Mouse (Mus musculus) erythroblast, adult 5-6 weeks (primary cell): ENCODE results near the gene Kiss1. TPM values are rescaled to one million over a fixed set of nuclear protein-coding genes. Genes with fewer than 3 reads are reported as not detected.

ENCODE experiments used
- ATAC-seq: replicated peaks from 2 replicates; pipeline ENCODE4 v1.8.0; 2016; ENCODE audit warnings: moderate number of reproducible peaks, mild to moderate bottlenecking, moderate TSS enrichment, inconsistent platforms; ENCODE audit not compliant: poor library complexity, low FRiP score, severe bottlenecking
- total RNA-seq, 2 experiments: library from RNA; stranded (forward) in 1 of 2; stranded (reverse) in 1 of 2; fragments of 150-400 nt in 1 of 2; fragments of 200-764, 138-1000 nt in 1 of 2; gene quantifications; 2 replicates each; pipeline versions ENCODE4 v1.2.3 to v1.2.4; 2015 to 2017; ENCODE audit warnings: low replicate concordance in 2 of 2

Kiss1 gene
- total RNA-seq, 2 experiments from 2014 or later: not detected

GRCm38 (mm10) chr1:133355469-133355868 is 33.8 kb downstream of the Kiss1 start:
- no peak for ATAC-seq

- ATAC-seq: no peak
Measured at GRCm38 (mm10) chr1:133355912-133356311, 34.2 kb downstream of the Kiss1 start.

GRCm38 (mm10) chr1:133356330-133356729 is 34.7 kb downstream of the Kiss1 start:
- no peak for ATAC-seq

- ATAC-seq: no peak
Measured at GRCm38 (mm10) chr1:133361006-133361405, 39.3 kb downstream of the Kiss1 start.

GRCm38 (mm10) chr1:133362103-133362502 is 40.4 kb downstream of the Kiss1 start:
- no peak for ATAC-seq

GRCm38 (mm10) chr1:133363276-133364021 is 41.8 kb downstream of the Kiss1 start, which contains the start of gene Etnk2:
TSS of gene Etnk2 (plus strand) at chr1:133363572.
- ATAC-seq: no peak

GRCm38 (mm10) chr1:133364022-133364630 is 42.5 kb downstream of the Kiss1 start:
- no peak for ATAC-seq

- no peak for ATAC-seq
Measured at GRCm38 (mm10) chr1:133364890-133365289, 43.2 kb downstream of the Kiss1 start.

- no peak for ATAC-seq
Measured at GRCm38 (mm10) chr1:133366951-133367605, 45.4 kb downstream of the Kiss1 start.

GRCm38 (mm10) chr1:133367606-133368488 is 46.2 kb downstream of the Kiss1 start:
- ATAC-seq: no peak

GRCm38 (mm10) chr1:133368644-133369043 is 47.0 kb downstream of the Kiss1 start:
- no peak for ATAC-seq

- no peak for ATAC-seq
Measured at GRCm38 (mm10) chr1:133370352-133370751, 48.7 kb downstream of the Kiss1 start.

- ATAC-seq: no peak
Measured at GRCm38 (mm10) chr1:133371431-133371830, 49.8 kb downstream of the Kiss1 start.

- no peak for ATAC-seq
Measured at GRCm38 (mm10) chr1:133372113-133372512, 50.4 kb downstream of the Kiss1 start.

GRCm38 (mm10) chr1:133375696-133376346 is 54.1 kb downstream of the Kiss1 start:
- ATAC-seq: no peak

- no peak for ATAC-seq
Measured at GRCm38 (mm10) chr1:133377547-133377946, 55.9 kb downstream of the Kiss1 start.
